24 mouse cellular contexts compared by ENCODE assay signal in genomic region chr13:9073818-9074217, GRCm38 (mm10). TPM values are rescaled to one million over a fixed set of nuclear protein-coding genes. Genes with fewer than 3 reads are reported as not detected.
A peak's percentile ranks its signal among the peaks of the same experiment; 100 is the strongest.
DNase-seq lines count a peak whose midpoint lies in the region; ATAC-seq and TF ChIP-seq lines count a peak whose summit lies in the region.
"Had no signal": no experiment of that assay in that cellular context is flagged by ENCODE, and none has a peak within 500 bp of the region (broad histone marks: within the 10 kb centered on the region; RNA-seq: fewer than 3 reads in every experiment).

No protein-coding gene starts in this region.

- DNase-seq in kidney, adult 2 months = peak; percentile 64
- DNase-seq in urinary bladder, postnatal 25 days (ENCODE audit: low spot score) = peak; percentile 9
- no peak for DNase-seq in urinary bladder, postnatal 4 days (ENCODE audit: low spot score in 2 of 2)
- DNase-seq in ovary, postnatal 36 days (ENCODE audit: low spot score) = peak; percentile 39
- no peak for DNase-seq in spleen, postnatal 10 days (ENCODE audit: low spot score in 2 of 2)
- no peak for DNase-seq in frontal cortex, postnatal 36 days (ENCODE audit: low spot score in 2 of 2)
- DNase-seq: adrenal gland, postnatal 14 days; cerebellum, adult 11-12 months; cerebellum, postnatal 25 days; embryo, embryonic 11 days; gastrocnemius, postnatal 14 days; heart, adult 2 months; heart, postnatal 36 days; thymus, postnatal 36 days had no signal

- H3K36me3 ChIP-seq in kidney, adult 2 months (ENCODE audit: control insufficient read depth, insufficient read depth, low read length) = no peaks in the 10 kb centered on the region
- no peaks in the 10 kb centered on the region for H3K36me3 ChIP-seq in kidney, embryonic 16.5 days (ENCODE audit: insufficient read depth, low read length)
- H3K36me3 ChIP-seq: embryonic facial prominence, embryonic 15.5 days; hindbrain, embryonic 15.5 days; intestine, embryonic 15.5 days; limb, embryonic 12.5 days; lung, embryonic 15.5 days; neural tube, embryonic 15.5 days had no signal

- H3K4me2 ChIP-seq in kidney, embryonic 16.5 days (replicated peaks; ENCODE audit: low read depth, low read length) = no peak overlapping the region
- H3K4me2 ChIP-seq: embryonic facial prominence, embryonic 15.5 days; hindbrain, embryonic 15.5 days; intestine, embryonic 15.5 days; limb, embryonic 12.5 days; lung, embryonic 15.5 days; neural tube, embryonic 15.5 days had no signal

- TF ChIP-seq POLR2A in kidney, adult 2 months (IDR thresholded peaks at IDR 0.05; ENCODE audit: low read depth, low read length) = no peak

- no peaks in the 10 kb centered on the region for H3K9me3 ChIP-seq in kidney, embryonic 16.5 days (ENCODE audit: low read length)
- H3K9me3 ChIP-seq: embryonic facial prominence, embryonic 15.5 days; hindbrain, embryonic 15.5 days; intestine, embryonic 15.5 days; limb, embryonic 12.5 days; lung, embryonic 15.5 days; neural tube, embryonic 15.5 days had no signal

- no peak for ATAC-seq in kidney, embryonic 16.5 days (ENCODE audit: low FRiP score, low TSS enrichment)
- ATAC-seq: intestine, embryonic 15.5 days; midbrain, embryonic 16.5 days had no signal

- H3K27ac ChIP-seq in kidney, adult 2 months (ENCODE audit: insufficient read depth, low read depth, low read length) = no peak overlapping the region
- H3K27ac ChIP-seq in kidney, embryonic 16.5 days (ENCODE audit: low read length) = no peak overlapping the region
- H3K27ac ChIP-seq: embryonic facial prominence, embryonic 15.5 days; heart, adult 2 months; hindbrain, embryonic 15.5 days; intestine, embryonic 15.5 days; kidney, postnatal 0 days; limb, embryonic 12.5 days; lung, embryonic 15.5 days; neural tube, embryonic 15.5 days had no signal

- H3K4me3 ChIP-seq in kidney, adult 2 months (ENCODE audit: insufficient read depth, low read depth, low read length) = no peak overlapping the region
- no peak overlapping the region for H3K4me3 ChIP-seq in kidney, embryonic 16.5 days (ENCODE audit: low read length)
- H3K4me3 ChIP-seq: embryonic facial prominence, embryonic 15.5 days; heart, adult 2 months; hindbrain, embryonic 15.5 days; intestine, embryonic 15.5 days; limb, embryonic 12.5 days; lung, embryonic 15.5 days; neural tube, embryonic 15.5 days had no signal

- H3K9ac ChIP-seq in kidney, embryonic 16.5 days (replicated peaks; ENCODE audit: low read length) = no peak overlapping the region
- H3K9ac ChIP-seq: embryonic facial prominence, embryonic 15.5 days; hindbrain, embryonic 15.5 days; intestine, embryonic 15.5 days; limb, embryonic 12.5 days; lung, embryonic 15.5 days; neural tube, embryonic 15.5 days had no signal

- WGBS in kidney, adult 2 months = 61% methylated on average over 4 of the region's 4 CpGs
- WGBS in kidney, embryonic 16.5 days = 69% methylated on average over 4 of the region's 4 CpGs

- no peaks in the 10 kb centered on the region for H3K4me1 ChIP-seq in kidney, adult 2 months (ENCODE audit: control insufficient read depth, insufficient read depth, low read length)
- no peaks in the 10 kb centered on the region for H3K4me1 ChIP-seq in kidney, embryonic 16.5 days (ENCODE audit: insufficient read depth, low read length)
- H3K4me1 ChIP-seq: embryonic facial prominence, embryonic 15.5 days; hindbrain, embryonic 15.5 days; intestine, embryonic 15.5 days; limb, embryonic 12.5 days; lung, embryonic 15.5 days; neural tube, embryonic 15.5 days had no signal

- TF ChIP-seq CTCF in kidney, adult 2 months (conservative IDR thresholded peaks at IDR 0.05; ENCODE audit: insufficient read depth, insufficient read length, low read depth, low read length) = no peak

- no peaks in the 10 kb centered on the region for H3K27me3 ChIP-seq in kidney, adult 2 months (replicated peaks; ENCODE audit: control insufficient read depth, insufficient read depth, low read length)
- no peaks in the 10 kb centered on the region for H3K27me3 ChIP-seq in kidney, embryonic 16.5 days (ENCODE audit: insufficient read depth, low read length)
- H3K27me3 ChIP-seq: CH12.LX; embryonic facial prominence, embryonic 15.5 days; hindbrain, embryonic 15.5 days; intestine, embryonic 15.5 days; limb, embryonic 12.5 days; lung, embryonic 15.5 days; neural tube, embryonic 15.5 days had no signal

RNA-seq across cellular contexts. Expression of gene Larp4b, which starts 19.9 kb away (rescaled TPM):
- 17.9 and 21.5 TPM in 2 replicates for polyA plus RNA-seq in kidney, adult 2 months (2012; rRNA removed)
- polyA plus RNA-seq in kidney, embryonic 16.5 days (2015; fragmentation: Nextera tagmentation; extraction: Ambion mirVana) = 32.3 and 36.3 TPM in 2 replicates

Comparison
In these comparisons a context has a peak if more than half of its experiments do, and no peak if none do; other contexts are left out.
1. DNase-seq: peak in kidney, adult 2 months (single experiment), urinary bladder, postnatal 25 days (single experiment) and ovary, postnatal 36 days (single experiment); none in urinary bladder, postnatal 4 days (0 of 2), spleen, postnatal 10 days (0 of 2) and frontal cortex, postnatal 36 days (0 of 2).